Mouse (Mus musculus) layer of hippocampus, postnatal 25 days (tissue): ENCODE data around the gene Gm853. TPM values are rescaled to one million over a fixed set of nuclear protein-coding genes. Genes with fewer than 3 reads are reported as not detected.

Experiments
- DNase-seq, 2 experiments: peaks; one replicate each; pipeline ENCODE4 v3.0.0; 2022; ENCODE audit warnings: mixed read lengths in 2 of 2, low spot score in 1 of 2; ENCODE audit errors: extremely low spot score in 1 of 2
- total RNA-seq, 2 experiments: library from RNA; stranded (reverse); gene quantifications; 2 replicates each; pipeline ENCODE4 v1.2.3; 2021

Gm853 gene
- total RNA-seq, 2 experiments from 2014 or later = not detected

DNA sequence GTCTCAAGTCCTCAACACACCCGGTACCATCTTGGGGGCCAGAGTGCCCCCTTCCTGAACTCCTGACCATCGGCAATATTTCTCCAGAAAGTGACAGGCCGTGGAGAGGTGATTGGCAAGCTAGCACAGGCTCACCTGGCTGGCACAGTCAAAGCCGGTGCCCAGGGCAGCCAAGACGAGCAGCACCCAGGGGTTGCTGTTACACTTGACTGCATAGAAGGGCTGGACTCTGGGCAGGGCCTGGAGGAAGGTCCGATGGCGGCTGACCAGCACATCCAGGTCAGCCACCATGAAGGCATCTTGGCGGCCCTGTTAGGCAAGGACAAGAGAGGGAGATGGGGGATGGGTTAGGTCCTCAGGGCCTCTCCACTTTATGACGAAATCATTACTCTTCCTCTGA lies 2.0 kb downstream of the Gm853 start:
- no peak for DNase-seq

DNA sequence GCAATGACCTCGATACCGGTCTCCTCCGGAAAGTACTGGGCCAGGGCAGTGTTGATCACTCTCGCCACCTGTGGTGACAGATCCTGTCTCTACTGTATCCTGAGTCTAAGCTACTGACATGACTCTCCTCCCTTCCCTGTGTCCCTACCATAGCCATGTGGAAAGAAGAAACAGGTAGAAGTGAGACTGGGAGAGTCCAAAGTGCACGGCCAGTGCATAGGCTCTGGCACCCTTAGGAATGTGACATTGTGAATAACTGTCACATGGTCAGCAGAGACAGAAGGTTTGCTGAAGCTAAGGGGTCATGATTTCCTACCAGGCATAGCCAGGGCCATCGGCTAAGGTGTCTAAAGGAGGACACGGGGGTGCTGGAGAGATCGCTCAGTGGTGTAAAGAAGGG lies 6.8 kb downstream of the Gm853 start:
- DNase-seq = no peak

DNA sequence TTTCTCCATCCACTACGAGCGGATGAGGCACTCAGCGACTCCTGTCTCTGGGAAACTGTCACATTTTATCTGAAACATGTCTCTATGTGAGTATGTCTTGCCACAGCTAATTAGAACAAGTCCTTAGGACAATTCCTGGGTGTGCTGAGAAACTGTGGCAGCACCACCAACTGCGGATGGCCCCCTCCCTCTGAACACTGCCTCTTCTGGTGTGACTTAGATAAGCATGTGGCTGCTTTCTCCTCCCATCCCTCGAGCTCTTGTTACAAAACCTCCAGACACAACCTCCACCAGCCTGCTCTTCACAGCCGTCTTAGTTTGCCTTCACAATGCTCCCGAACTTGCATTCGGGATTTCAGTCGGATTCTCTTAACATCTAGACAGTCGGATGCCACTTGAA lies 8.3 kb downstream of the Gm853 start:
- no peak for DNase-seq

DNA sequence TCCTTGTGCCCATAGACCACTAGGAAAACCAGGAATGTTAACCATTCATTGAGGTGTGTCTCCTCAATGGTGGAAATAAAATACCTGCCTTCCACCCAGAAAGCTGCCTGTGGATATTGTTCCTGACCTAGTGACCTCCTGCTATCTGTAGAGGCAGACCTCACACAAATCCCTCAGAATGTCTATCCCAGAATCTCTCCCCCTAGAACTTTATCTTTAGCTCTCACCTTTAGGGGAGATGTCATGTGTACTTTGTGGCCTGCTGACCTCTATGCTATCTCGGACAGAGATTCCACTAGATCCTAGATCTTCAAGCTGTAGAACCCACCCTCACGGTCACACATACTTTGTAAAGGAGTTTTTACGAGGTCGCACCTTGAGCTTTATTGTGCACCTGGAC lies 9.0 kb downstream of the Gm853 start:
- DNase-seq = no peak

DNA sequence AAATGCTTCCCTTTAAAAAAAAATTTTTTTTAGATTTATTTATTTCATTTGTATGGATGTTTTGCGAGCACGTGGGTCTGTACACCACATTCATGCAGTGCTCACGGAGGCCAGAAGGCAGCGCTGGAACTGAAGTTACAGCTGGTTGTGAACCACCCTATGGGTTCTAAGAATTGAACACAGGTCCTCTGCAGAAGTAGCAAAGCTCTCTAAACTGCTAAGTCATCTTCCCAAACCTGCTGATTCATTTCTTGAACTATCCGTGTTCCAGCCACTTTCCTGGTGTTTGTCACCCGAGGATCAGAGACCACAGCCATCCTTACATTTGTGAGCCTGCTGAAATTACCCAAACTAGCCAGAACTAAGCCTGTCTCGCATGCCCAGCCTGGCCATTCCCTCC lies 9.8 kb downstream of the Gm853 start:
- no peak for DNase-seq

DNA sequence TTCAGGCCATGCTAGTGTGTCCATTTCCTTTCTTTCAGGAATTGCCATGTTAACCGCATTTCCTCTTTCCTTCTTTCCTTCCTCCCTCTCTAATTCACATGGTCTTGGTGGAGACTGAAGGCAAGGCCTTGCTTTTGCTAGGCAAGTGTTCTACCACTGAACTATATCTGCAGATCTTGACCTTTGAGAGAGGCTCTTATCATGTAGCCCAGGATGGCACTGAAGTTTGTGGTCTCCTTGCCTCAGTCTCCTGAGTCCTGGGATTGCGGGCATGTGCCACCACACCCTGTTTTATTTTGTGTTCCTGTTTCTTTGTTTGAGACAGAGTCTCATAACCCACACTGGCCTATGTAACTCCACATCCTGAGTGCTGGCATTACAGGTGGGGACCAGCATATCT lies 10.3 kb downstream of the Gm853 start:
- DNase-seq = no peak

DNA sequence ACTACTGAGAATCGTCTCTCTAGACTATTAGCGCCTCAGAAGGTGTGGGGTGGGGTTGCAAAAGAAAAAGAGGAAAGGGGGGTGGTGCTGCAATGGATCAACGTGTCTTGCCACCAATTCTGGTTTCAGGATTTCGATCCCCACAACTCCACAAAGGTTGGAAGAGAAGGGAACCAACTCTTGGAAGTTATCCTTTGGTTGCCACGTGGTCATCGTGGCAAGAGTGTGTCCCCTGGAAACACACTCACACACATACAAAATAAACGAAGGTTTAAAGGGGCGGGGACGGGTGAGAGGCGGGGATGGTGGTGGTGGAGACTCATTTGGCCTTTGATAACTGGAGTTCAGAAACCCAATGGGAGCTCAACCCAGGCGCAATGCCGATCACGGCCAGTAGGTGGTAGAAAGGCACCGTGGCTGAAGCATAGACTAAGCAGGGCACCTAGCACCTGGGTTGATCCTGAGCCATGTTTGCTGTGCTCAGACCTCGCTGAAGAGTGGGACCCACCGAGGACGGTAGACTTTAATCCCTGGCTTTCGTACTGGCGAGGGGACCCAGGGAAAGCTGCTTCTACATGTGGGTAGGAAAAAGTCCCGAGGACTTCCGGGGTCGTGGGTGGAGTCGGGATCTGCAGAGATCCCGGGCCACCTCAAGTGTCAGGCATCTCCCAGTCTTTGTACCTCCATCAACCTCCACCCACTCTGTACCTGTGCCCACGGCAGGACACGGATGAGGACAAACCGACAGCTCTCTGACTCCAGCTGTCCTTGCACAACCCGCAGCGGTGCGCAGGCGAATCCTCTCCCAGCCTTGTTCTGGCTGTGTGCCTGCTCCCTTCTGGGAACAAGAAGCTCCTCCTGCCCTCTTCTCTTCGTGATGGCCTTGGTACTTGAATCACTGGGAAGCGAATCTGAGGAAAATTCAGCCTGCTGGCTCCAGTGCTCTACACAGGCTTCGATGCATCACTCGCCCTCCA lies 23.2 kb downstream of the Gm853 start:
- DNase-seq = peak; percentile 92 to 99

DNA sequence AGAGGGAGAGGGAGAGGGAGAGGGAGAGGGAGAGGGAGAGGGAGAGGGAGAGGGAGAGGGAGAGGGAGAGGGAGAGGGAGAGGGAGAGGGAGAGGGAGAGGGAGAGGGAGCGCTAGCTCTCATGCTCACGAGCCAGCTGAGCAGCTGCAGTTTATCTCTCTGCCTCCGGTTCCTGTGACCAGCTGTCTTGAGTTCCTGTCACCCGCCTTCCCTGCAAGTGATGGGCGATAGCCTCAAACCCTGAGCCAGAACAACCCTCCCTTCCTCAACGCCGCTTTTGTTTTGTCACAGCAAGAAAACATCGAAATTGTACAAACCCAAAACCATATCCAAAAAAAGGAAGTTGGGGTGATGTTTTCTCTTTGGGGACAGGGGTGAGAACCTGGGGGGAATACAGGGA lies 25.7 kb downstream of the Gm853 start:
- DNase-seq = no peak

DNA sequence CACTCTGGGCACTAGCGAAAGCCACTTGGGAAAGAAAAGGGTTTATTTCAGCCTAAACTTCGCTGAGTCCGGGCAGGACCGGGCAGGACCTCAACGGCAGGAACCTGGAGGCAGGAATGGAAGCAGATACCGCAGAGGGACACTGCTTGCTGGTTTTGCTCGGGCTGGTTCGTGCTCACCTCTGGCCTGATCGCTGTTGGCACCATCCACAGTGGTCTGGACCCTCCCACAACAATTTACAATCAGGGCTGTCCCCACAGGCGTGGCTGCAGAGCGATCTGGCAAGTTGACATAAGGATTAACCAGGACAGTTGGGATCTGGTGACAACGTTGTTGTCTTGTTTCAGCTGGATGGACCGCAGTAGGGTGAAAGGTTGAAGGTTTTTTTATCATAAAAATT lies 26.3 kb downstream of the Gm853 start:
- no peak for DNase-seq

DNA sequence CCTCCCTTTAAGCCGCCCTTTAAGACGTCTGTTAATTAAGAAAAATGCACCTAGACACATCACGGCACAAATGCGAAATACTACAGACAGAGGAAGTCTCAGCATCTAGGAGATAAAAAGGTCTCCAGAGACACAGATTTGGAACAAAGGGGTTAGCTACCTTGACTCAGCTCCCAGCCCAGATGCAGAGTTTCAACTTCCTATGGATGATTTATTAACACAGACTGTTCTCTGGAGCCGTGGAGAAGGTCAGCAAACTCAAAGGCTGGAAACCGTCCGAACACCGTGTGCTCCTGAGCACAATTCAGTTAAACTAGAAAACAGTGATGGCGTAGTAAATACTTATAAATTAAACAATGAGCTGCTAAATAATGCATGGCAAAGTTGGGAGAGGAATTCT lies 29.9 kb downstream of the Gm853 start:
- no peak for DNase-seq

DNA sequence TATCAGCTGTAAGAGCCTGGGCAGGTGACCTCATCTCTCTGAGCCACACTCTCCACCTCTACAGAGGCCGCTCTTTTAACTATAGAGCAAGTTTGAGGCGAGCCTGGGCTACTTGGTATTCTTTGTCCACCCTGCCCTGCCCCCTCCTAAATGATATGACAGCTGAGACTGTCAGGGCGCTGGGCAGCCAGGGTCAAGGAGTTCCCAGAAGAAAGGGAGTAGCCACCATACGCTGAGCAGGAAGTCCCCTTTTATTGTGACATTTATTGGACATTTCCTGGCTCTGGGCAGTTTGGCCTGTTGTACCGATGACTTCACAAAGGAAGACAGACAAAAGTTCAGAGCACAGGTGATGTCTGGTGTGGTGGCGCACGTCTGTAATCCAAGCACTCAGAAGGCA lies 32.6 kb downstream of the Gm853 start:
- no peak for DNase-seq

DNA sequence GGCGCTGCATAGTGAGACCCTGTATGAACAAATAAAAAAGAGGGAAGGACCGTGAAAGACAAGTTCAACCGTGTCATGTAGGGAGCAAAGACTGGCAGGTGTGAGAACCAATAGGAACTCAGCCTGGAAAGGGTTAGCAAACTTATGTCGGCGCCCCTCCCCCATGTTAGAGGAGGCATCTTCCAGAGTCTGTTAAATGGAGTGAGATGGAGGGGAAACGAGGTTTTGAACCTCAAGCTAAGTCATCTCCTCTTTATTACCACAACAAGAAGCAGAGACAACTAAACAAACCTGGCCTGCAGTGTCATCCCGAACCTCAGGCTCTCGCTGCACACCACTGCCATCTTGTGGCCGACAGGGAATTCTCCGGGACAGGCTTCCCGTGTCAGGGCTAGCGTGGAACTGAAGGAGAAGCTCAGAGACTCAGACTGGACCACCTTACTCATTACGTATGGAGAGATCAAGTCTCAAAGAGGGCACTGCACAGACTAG lies 33.3 kb downstream of the Gm853 start:
- DNase-seq = peak; percentile 71 to 91

DNA sequence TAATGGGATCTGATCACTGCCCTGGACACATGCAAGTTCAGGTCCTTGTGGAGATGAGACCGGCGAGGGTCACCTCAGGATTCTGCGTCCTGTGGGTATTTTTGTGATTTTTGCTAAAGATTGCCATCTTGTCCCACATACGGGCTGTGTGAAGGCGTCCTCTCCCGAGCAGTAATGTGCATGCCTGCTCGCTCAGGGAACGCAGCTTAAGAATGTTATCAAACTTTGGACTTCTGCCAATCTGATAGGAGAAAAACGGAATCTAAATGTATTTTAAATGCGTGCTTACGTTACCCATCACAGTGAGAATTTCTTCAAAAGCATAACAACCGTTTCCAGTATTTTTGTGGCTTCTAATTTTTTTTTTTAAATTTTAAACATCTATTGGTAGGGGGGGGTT lies 35.3 kb downstream of the Gm853 start:
- no peak for DNase-seq

DNA sequence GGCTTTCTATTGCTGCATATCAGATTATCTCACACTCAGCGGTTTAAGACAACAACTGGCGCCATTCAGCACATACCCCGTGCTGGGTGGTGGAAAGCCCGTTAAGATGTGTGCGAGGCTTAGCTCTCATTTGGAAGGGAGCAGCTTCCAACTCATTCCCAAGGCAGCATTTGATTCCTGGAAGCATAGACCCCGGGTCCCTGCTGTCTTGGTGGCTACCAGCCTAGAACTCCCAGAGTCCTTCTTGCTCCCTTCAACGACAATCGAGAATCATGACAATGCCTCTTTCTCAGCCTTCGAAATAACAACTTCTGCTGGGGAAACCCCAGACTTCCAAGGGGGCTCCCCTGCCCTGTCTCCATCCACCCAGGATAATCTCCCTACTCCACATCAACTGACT lies 35.8 kb downstream of the Gm853 start:
- no peak for DNase-seq

DNA sequence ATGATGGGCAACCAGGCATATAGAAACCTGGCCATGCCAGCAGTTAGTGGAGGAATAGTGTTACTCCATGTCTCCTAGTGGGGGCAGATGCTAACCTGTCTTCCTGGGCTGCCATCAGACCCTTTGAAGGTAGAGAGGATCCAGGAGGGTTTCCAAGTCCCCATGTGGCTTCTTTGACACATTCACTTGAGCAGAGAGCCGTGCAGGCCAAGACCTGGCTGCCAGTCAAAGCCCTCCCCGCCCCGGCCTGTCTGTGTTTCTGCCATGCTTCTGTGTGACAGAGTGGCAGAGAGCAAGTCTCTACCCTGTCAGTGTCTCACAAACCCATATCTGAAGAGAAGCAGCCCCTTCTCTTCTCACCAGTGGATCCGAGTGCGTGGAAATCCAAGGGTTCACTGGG lies 38.3 kb downstream of the Gm853 start:
- no peak for DNase-seq

DNA sequence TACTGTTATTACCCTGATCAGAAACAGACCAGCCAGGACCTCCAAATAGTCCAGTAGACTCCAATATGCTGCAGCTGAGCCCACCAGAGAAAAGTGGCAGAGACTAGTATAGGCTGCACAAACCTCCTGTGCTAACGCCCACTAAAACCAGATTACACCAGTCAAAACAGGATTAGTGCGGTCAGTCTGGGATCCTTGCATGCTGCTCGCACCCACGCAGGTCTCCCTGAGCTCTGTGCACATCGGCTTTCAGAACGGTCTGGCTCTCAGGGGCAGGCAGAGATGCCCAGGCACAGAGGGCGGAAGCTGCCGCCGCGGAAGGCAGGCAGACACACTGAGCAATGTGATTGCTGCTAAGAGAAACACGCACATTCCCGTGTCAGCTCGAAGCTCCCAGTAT lies 39.2 kb downstream of the Gm853 start:
- no peak for DNase-seq

DNA sequence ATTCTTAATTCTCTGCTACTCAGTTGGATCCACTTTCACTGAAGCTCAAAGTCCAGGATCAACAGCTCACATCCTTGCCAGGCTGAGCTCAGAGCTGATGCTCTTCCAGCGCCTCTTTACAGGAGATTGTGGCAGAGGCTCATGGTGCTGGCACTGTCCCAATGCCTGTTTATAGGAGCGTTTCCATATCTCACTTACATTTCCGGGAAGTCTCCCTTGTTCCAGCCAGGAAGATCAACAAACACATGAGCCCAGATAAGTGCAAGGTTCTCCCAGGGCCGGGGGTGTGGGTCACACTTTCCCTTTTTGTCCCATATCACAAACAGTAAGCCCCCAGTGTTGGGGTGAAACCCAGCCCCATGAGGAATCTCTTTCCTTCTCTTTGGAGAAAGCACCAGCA lies 40.3 kb downstream of the Gm853 start:
- no peak for DNase-seq

DNA sequence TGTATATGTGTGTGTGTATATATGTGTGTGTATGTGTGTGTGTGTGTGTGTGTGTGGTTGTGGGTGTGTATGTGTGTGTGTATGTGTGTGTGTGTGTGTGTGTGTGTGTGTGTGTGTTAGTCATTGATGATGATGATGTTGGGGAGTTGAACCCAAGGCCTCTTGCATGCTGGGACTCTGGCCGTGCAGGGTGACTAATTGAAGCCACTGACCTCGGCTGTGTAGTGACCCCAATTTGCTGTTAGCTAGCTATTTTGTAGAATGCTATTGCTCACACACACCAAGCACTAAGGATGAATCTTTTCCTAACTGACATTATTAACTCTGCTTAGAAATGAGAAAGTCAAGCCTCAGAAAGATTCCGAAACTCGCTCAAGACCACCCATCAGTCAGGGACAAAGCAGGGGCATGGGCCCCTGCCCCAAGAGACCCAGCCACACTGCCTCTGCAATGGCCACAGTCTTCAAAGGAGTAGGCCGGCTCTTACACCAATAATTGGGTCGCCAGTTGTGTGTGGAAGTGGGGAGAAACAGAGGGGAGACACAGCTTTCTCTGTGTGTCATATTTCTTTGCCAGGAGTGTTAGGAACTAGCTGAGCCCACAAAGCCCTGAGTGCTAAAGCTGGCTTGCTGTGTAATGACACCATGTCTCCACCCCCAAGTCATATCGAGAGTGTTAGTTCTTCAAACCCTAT lies 41.1 kb downstream of the Gm853 start:
- no peak for DNase-seq

DNA sequence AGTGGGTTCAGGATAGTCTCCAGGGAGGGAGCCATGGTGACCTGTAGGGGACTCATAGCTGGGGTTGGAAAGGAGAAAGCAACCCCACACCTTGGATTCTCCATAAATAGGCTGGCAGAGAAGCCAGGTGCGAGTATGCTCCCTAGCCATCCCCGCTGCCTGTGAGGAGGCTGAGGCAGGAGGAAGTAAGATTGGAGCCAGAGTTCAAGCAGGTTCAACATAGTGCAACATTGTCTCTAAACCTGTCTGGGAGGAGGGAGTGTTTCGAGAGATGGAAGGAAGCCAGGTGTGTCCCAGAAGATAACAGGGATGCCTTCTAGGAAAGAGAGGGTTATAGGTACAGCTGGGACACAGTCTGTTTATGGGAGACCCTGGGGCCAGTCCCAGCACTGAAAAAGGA lies 42.3 kb downstream of the Gm853 start:
- DNase-seq = no peak

DNA sequence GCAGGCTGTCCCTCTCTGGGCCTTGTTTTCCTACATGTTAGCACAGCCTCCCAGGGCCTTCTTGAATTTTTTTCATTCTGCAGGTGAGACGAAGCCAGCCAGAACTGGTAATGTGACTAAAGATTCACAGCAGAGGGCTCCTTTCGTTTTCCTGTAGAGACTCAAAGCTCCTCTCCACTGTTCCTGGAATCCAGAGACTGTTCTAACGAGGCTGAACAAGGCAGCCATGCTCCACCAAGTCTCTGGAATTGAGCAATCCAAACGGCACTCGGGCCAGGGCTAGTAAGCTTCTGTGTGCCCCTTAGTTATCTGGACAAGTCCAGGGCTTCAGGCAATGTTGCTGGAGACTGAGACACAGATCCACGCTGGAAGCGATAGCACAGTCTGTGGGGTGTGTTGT lies 44.7 kb downstream of the Gm853 start:
- no peak for DNase-seq

DNA sequence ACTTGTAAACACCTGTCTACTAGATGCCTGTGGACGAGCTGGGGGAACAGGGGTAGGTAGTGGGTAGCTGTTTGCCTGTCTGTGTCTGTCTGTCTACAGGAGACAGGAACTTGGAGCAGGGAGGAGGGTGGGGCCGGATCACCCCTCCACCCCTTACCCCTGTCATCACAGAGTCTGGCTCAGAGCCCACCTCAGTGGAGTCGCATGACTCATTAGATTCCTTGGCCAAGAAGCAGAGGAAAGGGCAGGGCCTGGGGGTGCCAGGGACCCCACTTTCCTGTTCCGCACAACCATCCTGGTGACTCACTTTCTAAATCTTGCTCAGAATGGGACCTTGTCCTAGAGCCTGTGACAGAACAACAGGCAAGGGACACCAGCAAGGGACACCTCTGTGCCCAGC lies 45.1 kb downstream of the Gm853 start:
- DNase-seq = no peak
